Mouse (Mus musculus): Measurements from ENCODE around the gene 1600014C23Rik.

- no peak for TF ChIP-seq CTCF (IDR thresholded peaks at IDR 0.05; ENCODE audit: low read depth)
- TF ChIP-seq EP300 (optimal IDR thresholded peaks at IDR 0.05), result no peak
Observed at GRCm38 (mm10) chr17:45759751-45760150, 26.1 kb upstream of the 1600014C23Rik start.

Measured in stomach, postnatal 0 days (tissue).